Mouse (Mus musculus): ENCODE measurements around the gene Kctd21.

GRCm38 (mm10) chr7:97332667-97333041, 527 bp downstream of the Kctd21 start:
- TF ChIP-seq POLR2A (IDR thresholded peaks at IDR 0.05; ENCODE audit: extremely low read depth, insufficient read depth, low read length) (no peak), CTCF (IDR thresholded peaks at IDR 0.05; ENCODE audit: low read depth, low read length) (no peak)
